ENCODE assay signal across 10 mouse cellular contexts in the genomic region with DNA sequence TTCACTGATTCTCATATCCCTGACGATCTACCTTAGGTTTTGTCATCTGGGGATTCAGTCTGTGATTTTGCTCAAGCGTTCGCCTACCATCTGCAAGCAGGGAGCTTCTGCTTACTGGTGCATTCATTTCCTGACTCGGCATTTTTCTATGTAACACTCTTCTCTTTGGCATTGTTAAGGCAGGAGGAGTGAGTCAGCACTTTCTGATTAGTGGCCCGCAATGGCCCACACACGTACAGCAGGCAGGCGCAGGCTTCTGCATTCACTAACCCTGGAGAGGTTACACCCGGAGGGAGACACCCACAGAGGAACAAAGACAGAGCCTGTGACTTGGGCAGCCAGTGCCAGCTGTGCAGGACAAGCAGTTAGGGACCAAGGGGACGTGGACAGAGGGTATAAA. TPM values are rescaled to one million over a fixed set of nuclear protein-coding genes. Genes with fewer than 3 reads are reported as not detected.
DNase-seq lines count a peak whose midpoint lies in the region; ATAC-seq and TF ChIP-seq lines count a peak whose summit lies in the region.
"Had no signal": no experiment of that assay in that cellular context is flagged by ENCODE, and none has a peak within 500 bp of the region (broad histone marks: within the 10 kb centered on the region; RNA-seq: fewer than 3 reads in every experiment).

No protein-coding gene starts in this region.

- H3K36me3 ChIP-seq in lung, postnatal 0 days (ENCODE audit: insufficient read depth, low read length) = no peaks in the 10 kb centered on the region
- H3K36me3 ChIP-seq in heart, embryonic 13.5 days = peaks cover 18% of the 10 kb centered on the region
- H3K36me3 ChIP-seq in liver, adult 2 months (ENCODE audit: control insufficient read depth, insufficient read depth, low read length) = peaks cover 7% of the 10 kb centered on the region
- H3K36me3 ChIP-seq: embryonic facial prominence, embryonic 12.5 days had no signal

- H3K4me3 ChIP-seq in lung, postnatal 0 days (ENCODE audit: low read depth, low read length) = no peak overlapping the region
- H3K4me3 ChIP-seq in heart, embryonic 13.5 days = no peak overlapping the region
- no peak overlapping the region for H3K4me3 ChIP-seq in liver, adult 2 months (ENCODE audit: insufficient read depth, low read depth, low read length)
- H3K4me3 ChIP-seq: embryonic facial prominence, embryonic 12.5 days; limb, embryonic 13.5 days had no signal

- no peaks in the 10 kb centered on the region for H3K9me3 ChIP-seq in lung, postnatal 0 days (ENCODE audit: low read length)
- no peaks in the 10 kb centered on the region for H3K9me3 ChIP-seq in heart, embryonic 13.5 days
- H3K9me3 ChIP-seq: embryonic facial prominence, embryonic 12.5 days; limb, embryonic 13.5 days had no signal

- no peak for TF ChIP-seq EP300 in lung, postnatal 0 days (IDR thresholded peaks at IDR 0.05)

- peak; percentile 27 for DNase-seq in lung, postnatal 0 days (ENCODE audit: low spot score)
- no peak for DNase-seq in lung, postnatal 10 days
- DNase-seq in brain, adult 2 months (ENCODE audit: low read depth, low spot score) = peak; percentile 85
- DNase-seq in liver, adult 2 months (ENCODE audit: extremely low read depth, low read depth, low spot score) = peak; percentile 26
- peak; percentile 35 for DNase-seq in telencephalon, adult 2 months (ENCODE audit: low read depth, low spot score)
- DNase-seq in thymus, postnatal 36 days = no peak
- no peak for DNase-seq in cerebellum, adult 8-10 months

- no peak overlapping the region for H3K4me2 ChIP-seq in lung, postnatal 0 days (replicated peaks; ENCODE audit: low read depth, low read length)
- H3K4me2 ChIP-seq in heart, embryonic 13.5 days = peak overlapping the region; percentile 44
- H3K4me2 ChIP-seq: embryonic facial prominence, embryonic 12.5 days; limb, embryonic 13.5 days had no signal

- no peak for ATAC-seq in lung, postnatal 0 days
- ATAC-seq in heart, embryonic 13.5 days (ENCODE audit: extremely low read depth, insufficient number of reproducible peaks, low FRiP score, low TSS enrichment) = peak; percentile 76

- no peaks in the 10 kb centered on the region for H3K79me2 ChIP-seq in liver, adult 2 months (ENCODE audit: control insufficient read depth, insufficient read depth, low read length)

- H3K27ac ChIP-seq in lung, postnatal 0 days (ENCODE audit: low read length) = no peak overlapping the region
- peak overlapping the region; percentile 70 for H3K27ac ChIP-seq in heart, embryonic 13.5 days (replicated peaks)
- no peak overlapping the region for H3K27ac ChIP-seq in liver, adult 2 months (replicated peaks; ENCODE audit: insufficient read depth, low read depth, low read length)
- H3K27ac ChIP-seq: embryonic facial prominence, embryonic 12.5 days; limb, embryonic 13.5 days had no signal

- H3K9ac ChIP-seq in lung, postnatal 0 days (replicated peaks; ENCODE audit: low read depth) = no peak overlapping the region
- peak overlapping the region; percentile 37 for H3K9ac ChIP-seq in heart, embryonic 13.5 days
- H3K9ac ChIP-seq in liver, adult 2 months (ENCODE audit: low read depth, low read length) = no peak overlapping the region
- H3K9ac ChIP-seq: embryonic facial prominence, embryonic 12.5 days; limb, embryonic 13.5 days had no signal

- no peak for TF ChIP-seq POLR2A in liver, adult 2 months (IDR thresholded peaks at IDR 0.05; ENCODE audit: extremely low read depth, insufficient read depth, low read length)

- no peaks in the 10 kb centered on the region for H3K27me3 ChIP-seq in lung, postnatal 0 days (replicated peaks; ENCODE audit: insufficient read depth, low read length)
- H3K27me3 ChIP-seq in heart, embryonic 13.5 days (replicated peaks) = no peaks in the 10 kb centered on the region
- no peaks in the 10 kb centered on the region for H3K27me3 ChIP-seq in liver, adult 2 months (ENCODE audit: control insufficient read depth, insufficient read depth, low read length)
- H3K27me3 ChIP-seq: embryonic facial prominence, embryonic 12.5 days; limb, embryonic 13.5 days had no signal

- TF ChIP-seq CTCF in lung, postnatal 0 days (IDR thresholded peaks at IDR 0.05) = no peak
- no peak for TF ChIP-seq CTCF in liver, adult 2 months (IDR thresholded peaks at IDR 0.05; ENCODE audit: low read depth, low read length)

- 71% methylated on average over 9 of the region's 9 CpGs for WGBS in lung, postnatal 0 days
- WGBS in heart, embryonic 13.5 days = 37% methylated on average over 9 of the region's 9 CpGs
- WGBS in liver, adult 2 months = 69% methylated on average over 9 of the region's 9 CpGs

- H3K4me1 ChIP-seq in lung, postnatal 0 days (ENCODE audit: insufficient read depth, low read depth, low read length) = no peaks in the 10 kb centered on the region
- peaks cover 21% of the 10 kb centered on the region for H3K4me1 ChIP-seq in heart, embryonic 13.5 days
- no peaks in the 10 kb centered on the region for H3K4me1 ChIP-seq in liver, adult 2 months (ENCODE audit: control insufficient read depth, insufficient read depth, low read length)
- H3K4me1 ChIP-seq: embryonic facial prominence, embryonic 12.5 days; limb, embryonic 13.5 days had no signal

RNA-seq across cellular contexts. Expression of gene Polr3g, which starts 19.2 kb away (rescaled TPM):
- 5.1 and 5.2 TPM in 2 replicates for polyA plus RNA-seq in lung, postnatal 0 days (2015; fragmentation: Nextera tagmentation; extraction: Ambion mirVana)
- 15.2 and 17.6 TPM in 2 replicates for polyA plus RNA-seq in heart, embryonic 13.5 days (2015; fragmentation: Nextera tagmentation; extraction: Ambion mirVana)
- 7.9 and 8.7 TPM in 2 replicates for total RNA-seq in liver, adult 2 months (2014; rRNA removed)
- polyA plus RNA-seq in liver, adult 2 months (2012; rRNA removed) = 1.9 and 4.2 TPM in 2 replicates

RNA-seq across cellular contexts. Expression of gene Mblac2, which starts 19.5 kb away (rescaled TPM):
- 5.6 and 6.5 TPM in 2 replicates for polyA plus RNA-seq in lung, postnatal 0 days (2015; fragmentation: Nextera tagmentation; extraction: Ambion mirVana)
- polyA plus RNA-seq in heart, embryonic 13.5 days (2015; fragmentation: Nextera tagmentation; extraction: Ambion mirVana) = 4.7 and 7.3 TPM in 2 replicates
- 5.8 and 6.3 TPM in 2 replicates for total RNA-seq in liver, adult 2 months (2014; rRNA removed)
- 4.9 and 5.5 TPM in 2 replicates for polyA plus RNA-seq in liver, adult 2 months (2012; rRNA removed)

RNA-seq across cellular contexts. Expression of gene Lysmd3, which starts 34.1 kb away (rescaled TPM):
- 19.3 and 20.0 TPM in 2 replicates for polyA plus RNA-seq in lung, postnatal 0 days (2015; fragmentation: Nextera tagmentation; extraction: Ambion mirVana)
- 20.7 and 20.8 TPM in 2 replicates for polyA plus RNA-seq in heart, embryonic 13.5 days (2015; fragmentation: Nextera tagmentation; extraction: Ambion mirVana)
- total RNA-seq in liver, adult 2 months (2014; rRNA removed) = 30.5 and 32.5 TPM in 2 replicates
- 5.7 and 8.8 TPM in 2 replicates for polyA plus RNA-seq in liver, adult 2 months (2012; rRNA removed)

RNA-seq across cellular contexts. Expression of gene Adgrv1, which starts 58.7 kb away (rescaled TPM):
- 2.0 and 2.2 TPM in 2 replicates for polyA plus RNA-seq in lung, postnatal 0 days (2015; fragmentation: Nextera tagmentation; extraction: Ambion mirVana)
- 0.66 and 0.99 TPM in 2 replicates for polyA plus RNA-seq in heart, embryonic 13.5 days (2015; fragmentation: Nextera tagmentation; extraction: Ambion mirVana)
- 2.9 and 3.1 TPM in 2 replicates for total RNA-seq in liver, adult 2 months (2014; rRNA removed)
- 1.5 and 1.8 TPM in 2 replicates for polyA plus RNA-seq in liver, adult 2 months (2012; rRNA removed)

Comparison
In these comparisons a context has a peak if more than half of its experiments do, and no peak if none do; other contexts are left out.
1. DNase-seq: peak in lung, postnatal 0 days (single experiment), brain, adult 2 months (single experiment), liver, adult 2 months (single experiment) and telencephalon, adult 2 months (single experiment); none in lung, postnatal 10 days (single experiment), thymus, postnatal 36 days (0 of 2) and cerebellum, adult 8-10 months (single experiment).